Mouse (Mus musculus): ENCODE results near the gene Zfp950. TPM values are rescaled to one million over a fixed set of nuclear protein-coding genes. Genes with fewer than 3 reads are reported as not detected.
A peak's percentile ranks its signal among the peaks of the same experiment; 100 is the strongest.
"Not testable (repeated sequence)": the region's sequence is repeated elsewhere in the genome, so short reads cannot be mapped to it uniquely, and the experiment has no call there.

The Zfp950 gene
- 50.9 and 51.2 TPM in 2 replicates for polyA plus RNA-seq (2015; fragmentation: Nextera tagmentation; extraction: Ambion mirVana)

- ATAC-seq = peak; percentile 100
- WGBS = under 1% methylated on average over 18 of the region's 18 CpGs
- Histone ChIP-seq H3K9ac (peak within 1 kb of the TSS; percentile 85), H3K4me2 (peak within 1 kb of the TSS; percentile 76), H3K27me3 (no peaks in the 10 kb centered on the region), H3K4me3 (peak within 1 kb of the TSS; percentile 65), H3K4me1 (peaks cover 10% of the 10 kb centered on the region), H3K27ac (no peak within 1 kb of the TSS), H3K9me3 (replicated peaks) (no peaks in the 10 kb centered on the region), H3K36me3 (ENCODE audit: poor library complexity, severe bottlenecking) (no peaks in the 10 kb centered on the region)
These were observed at the start of gene Zfp950 for GRCm38 (mm10) chr19:61140342-61141206. Gene Zfp950 (minus strand): TSS chr19:61140840.

- peaks cover 16% of the 10 kb centered on the region for H3K9me3 ChIP-seq (replicated peaks)
- ATAC-seq; H3K27ac ChIP-seq; H3K9ac ChIP-seq; H3K36me3 ChIP-seq (ENCODE audit: poor library complexity, severe bottlenecking); H3K4me3 ChIP-seq; H3K4me2 ChIP-seq; H3K27me3 ChIP-seq; H3K4me1 ChIP-seq: not testable (repeated sequence)
- WGBS = 90% methylated on average over 2 of the region's 2 CpGs
These were observed 43.0 kb upstream of the Zfp950 start, which contains the start of gene Gm6020 for GRCm38 (mm10) chr19:61183590-61183989. Gene Gm6020 (plus strand): TSS chr19:61183890.

DNA sequence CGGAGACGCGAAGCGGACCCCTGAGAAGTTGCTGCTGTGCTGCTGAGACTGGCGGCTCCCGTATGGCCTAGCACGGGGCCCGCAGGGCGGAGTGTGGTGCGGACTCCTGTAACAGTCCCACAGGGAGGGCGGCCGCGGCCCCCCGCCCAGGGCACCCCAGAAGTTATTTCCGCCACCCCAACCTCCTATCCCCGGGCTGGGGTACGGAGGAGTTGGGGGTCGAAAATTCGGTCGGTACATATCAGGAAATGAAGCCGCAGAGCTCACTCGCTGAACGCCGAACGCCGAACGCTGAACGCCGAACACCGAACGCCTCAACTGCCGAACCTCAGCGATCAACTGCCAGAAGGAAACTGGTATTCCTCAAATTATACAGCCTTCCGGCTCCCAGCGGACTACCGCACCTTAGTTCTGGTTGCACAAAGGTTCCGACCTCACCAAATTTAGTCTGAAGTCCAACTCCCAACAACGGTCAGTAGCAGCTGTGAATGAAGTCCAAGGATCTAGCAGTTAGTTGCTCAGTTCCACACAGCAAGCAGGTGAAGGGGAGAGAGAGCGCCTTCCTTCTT is 35.2 kb upstream of the Zfp950 start, which contains the start of gene Gm7102:
Gene Gm7102, minus strand, starts transcription at position 554 of the 569 bp plus-strand sequence.
- Histone ChIP-seq H3K9ac (no peak within 1 kb of the TSS; the same call in 1 of the 2 replicates), H3K4me3 (peak within 1 kb of the TSS; percentile 26), H3K27me3 (no peaks in the 10 kb centered on the region), H3K9me3 (replicated peaks) (no peaks in the 10 kb centered on the region; the same call in 1 of the 2 replicates), H3K36me3 (ENCODE audit: poor library complexity, severe bottlenecking) (no peaks in the 10 kb centered on the region), H3K4me2 (peak within 1 kb of the TSS; percentile 50), H3K27ac (no peak within 1 kb of the TSS), H3K4me1 (no peaks in the 10 kb centered on the region)
- no peak for ATAC-seq
- 39% methylated on average over 39 of the region's 39 CpGs for WGBS

DNA sequence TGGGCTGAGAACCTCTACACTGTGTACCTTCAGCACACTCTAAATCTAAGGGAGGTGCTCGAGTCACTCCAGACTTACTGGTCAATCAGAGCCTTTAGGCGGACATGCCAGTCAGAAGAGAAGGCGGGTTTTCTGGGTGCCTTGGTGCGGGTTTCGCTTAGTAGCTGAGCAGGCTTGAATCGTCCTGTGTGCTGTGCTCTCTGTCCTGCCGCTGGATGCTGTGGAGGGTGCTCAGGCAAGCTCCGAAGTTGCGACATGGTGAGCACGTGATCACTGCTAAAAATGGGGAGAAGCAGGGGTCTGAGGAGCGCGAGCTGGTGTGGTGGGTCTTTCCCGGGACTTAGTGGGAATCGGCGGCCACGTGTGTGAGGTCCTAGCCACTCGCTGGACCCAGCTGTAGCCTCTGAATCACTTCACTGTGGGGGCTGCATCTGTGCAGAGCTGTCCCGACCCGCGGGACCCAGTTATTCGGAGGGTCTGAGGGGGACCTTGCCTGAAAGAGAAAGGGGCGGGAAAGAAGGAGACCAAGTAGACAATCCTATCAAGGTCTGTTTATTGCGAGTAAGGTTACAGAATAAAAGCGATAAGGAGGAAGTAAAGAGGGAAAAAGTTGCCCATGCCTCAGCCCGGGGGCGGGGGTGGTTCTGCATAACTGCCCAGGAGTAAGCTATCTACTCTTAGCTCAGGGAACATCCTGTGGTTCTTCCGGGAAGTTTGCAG is 11.2 kb upstream of the Zfp950 start:
- H3K4me3 ChIP-seq = peak overlapping the region; percentile 41
- H3K27ac ChIP-seq = no peak overlapping the region
- H3K4me1 ChIP-seq = peaks cover 9% of the 10 kb centered on the region; the same call in 1 of the 2 replicates
- H3K36me3 ChIP-seq (ENCODE audit: poor library complexity, severe bottlenecking) = no peaks in the 10 kb centered on the region
- H3K27me3 ChIP-seq = peaks cover 7% of the 10 kb centered on the region; the same call in 1 of the 2 replicates
- H3K4me2 ChIP-seq = peak overlapping the region; percentile 80
- no peaks in the 10 kb centered on the region for H3K9me3 ChIP-seq (replicated peaks)
- ATAC-seq = peak; percentile 74
- peak overlapping the region; percentile 58 for H3K9ac ChIP-seq
- WGBS = 6% methylated on average over 27 of the region's 27 CpGs

- Histone ChIP-seq H3K36me3 (ENCODE audit: poor library complexity, severe bottlenecking) (no peaks in the 10 kb centered on the region), H3K4me2 (peak overlapping the region; percentile 80), H3K4me1 (peaks cover 9% of the 10 kb centered on the region; the same call in 1 of the 2 replicates), H3K4me3 (peak overlapping the region; percentile 41), H3K9me3 (replicated peaks) (no peaks in the 10 kb centered on the region), H3K9ac (peak overlapping the region; percentile 58), H3K27ac (no peak overlapping the region), H3K27me3 (peaks cover 7% of the 10 kb centered on the region; the same call in 1 of the 2 replicates)
- 8% methylated on average over 8 of the region's 8 CpGs for WGBS
- ATAC-seq = peak; percentile 70
These were observed 10.7 kb upstream of the Zfp950 start for GRCm38 (mm10) chr19:61151372-61151700.

GRCm38 (mm10) chr19:61141299-61141698 is 659 bp upstream of the Zfp950 start:
- peak overlapping the region; percentile 76 for H3K4me2 ChIP-seq
- H3K9ac ChIP-seq = no peak overlapping the region; the same call in 1 of the 2 replicates
- no peaks in the 10 kb centered on the region for H3K27me3 ChIP-seq
- peak overlapping the region; percentile 65 for H3K4me3 ChIP-seq
- H3K9me3 ChIP-seq (replicated peaks) = no peaks in the 10 kb centered on the region
- H3K36me3 ChIP-seq (ENCODE audit: poor library complexity, severe bottlenecking) = no peaks in the 10 kb centered on the region
- 22% methylated on average over 4 of the region's 4 CpGs for WGBS
- no peak overlapping the region for H3K27ac ChIP-seq
- peaks cover 10% of the 10 kb centered on the region for H3K4me1 ChIP-seq
- no peak for ATAC-seq

DNA sequence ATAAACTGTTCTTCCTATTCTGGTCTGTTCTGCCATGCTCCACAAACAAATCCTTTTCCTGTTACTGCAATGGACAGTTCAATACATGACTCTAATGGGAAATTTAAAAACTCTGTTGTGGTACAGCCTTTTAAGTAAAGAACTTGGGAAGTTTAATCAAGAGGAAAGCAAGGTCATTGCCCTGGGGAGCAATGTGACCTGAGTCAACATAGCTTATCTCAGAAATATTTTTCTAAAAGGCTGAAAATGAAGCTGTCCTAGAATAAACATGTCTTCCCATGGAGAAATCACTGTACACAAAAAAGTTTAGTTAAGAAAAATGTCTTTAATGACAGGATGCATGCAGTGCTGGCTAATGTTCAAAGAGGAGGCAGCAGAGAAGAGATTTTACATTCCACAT is 2.0 kb downstream of the Zfp950 start:
- Histone ChIP-seq H3K36me3 (ENCODE audit: poor library complexity, severe bottlenecking) (peaks cover 4% of the 10 kb centered on the region; the same call in 1 of the 2 replicates), H3K27ac (no peak overlapping the region), H3K4me2 (no peak overlapping the region), H3K9me3 (replicated peaks) (no peaks in the 10 kb centered on the region), H3K9ac (no peak overlapping the region), H3K4me1 (peaks cover 10% of the 10 kb centered on the region), H3K27me3 (no peaks in the 10 kb centered on the region), H3K4me3 (no peak overlapping the region)
- ATAC-seq = no peak

GRCm38 (mm10) chr19:61131096-61131495 is 9.5 kb downstream of the Zfp950 start:
- peaks cover 4% of the 10 kb centered on the region; the same call in 1 of the 2 replicates for H3K9me3 ChIP-seq (replicated peaks)
- no peak overlapping the region for H3K4me2 ChIP-seq
- no peak overlapping the region for H3K9ac ChIP-seq
- peaks cover 22% of the 10 kb centered on the region for H3K36me3 ChIP-seq (ENCODE audit: poor library complexity, severe bottlenecking)
- ATAC-seq = no peak
- H3K27me3 ChIP-seq = no peaks in the 10 kb centered on the region
- H3K27ac ChIP-seq = no peak overlapping the region
- H3K4me1 ChIP-seq = no peaks in the 10 kb centered on the region
- WGBS = 90% methylated on average over 10 of the region's 10 CpGs
- no peak overlapping the region for H3K4me3 ChIP-seq

DNA sequence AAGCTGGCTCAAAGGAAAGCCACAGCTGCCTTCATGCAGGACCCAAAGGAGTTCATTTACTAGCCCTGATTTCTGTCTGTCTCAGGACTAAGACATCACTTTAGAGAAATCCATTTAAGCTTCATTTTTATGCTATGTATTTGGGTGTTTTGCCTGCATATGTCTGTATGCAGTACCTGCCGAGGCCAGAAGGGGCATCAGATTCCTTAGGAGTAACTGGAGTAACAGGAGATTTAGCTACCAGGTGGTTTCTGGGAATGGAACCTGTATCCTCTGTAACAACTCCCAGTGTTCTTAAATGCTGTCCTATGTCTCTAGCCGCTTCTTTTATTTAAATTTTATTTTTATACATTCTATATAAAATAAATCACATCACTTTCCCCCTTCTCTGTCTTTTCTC is 30.5 kb downstream of the Zfp950 start:
- Histone ChIP-seq H3K4me3 (no peak overlapping the region), H3K9me3 (replicated peaks) (peaks cover 13% of the 10 kb centered on the region; the same call in 1 of the 2 replicates), H3K27ac (no peak overlapping the region), H3K9ac (no peak overlapping the region), H3K4me1 (no peaks in the 10 kb centered on the region), H3K4me2 (no peak overlapping the region), H3K27me3 (no peaks in the 10 kb centered on the region), H3K36me3 (ENCODE audit: poor library complexity, severe bottlenecking) (0 out of 2 replicates have a peak, but pooled peaks cover 2% of the 10 kb centered on the region)
- WGBS = 60% methylated on average over 2 of the region's 2 CpGs
- ATAC-seq = no peak

- 24% methylated on average over 4 of the region's 4 CpGs for WGBS
- Histone ChIP-seq H3K4me1 (no peaks in the 10 kb centered on the region), H3K4me3 (no peak overlapping the region), H3K27ac (no peak overlapping the region), H3K9ac (no peak overlapping the region), H3K4me2 (no peak overlapping the region), H3K27me3 (no peaks in the 10 kb centered on the region), H3K36me3 (ENCODE audit: poor library complexity, severe bottlenecking) (0 out of 2 replicates have a peak, but pooled peaks cover 6% of the 10 kb centered on the region), H3K9me3 (replicated peaks) (no peaks in the 10 kb centered on the region)
- no peak for ATAC-seq
These were observed 42.9 kb downstream of the Zfp950 start for GRCm38 (mm10) chr19:61097764-61098163.

DNA sequence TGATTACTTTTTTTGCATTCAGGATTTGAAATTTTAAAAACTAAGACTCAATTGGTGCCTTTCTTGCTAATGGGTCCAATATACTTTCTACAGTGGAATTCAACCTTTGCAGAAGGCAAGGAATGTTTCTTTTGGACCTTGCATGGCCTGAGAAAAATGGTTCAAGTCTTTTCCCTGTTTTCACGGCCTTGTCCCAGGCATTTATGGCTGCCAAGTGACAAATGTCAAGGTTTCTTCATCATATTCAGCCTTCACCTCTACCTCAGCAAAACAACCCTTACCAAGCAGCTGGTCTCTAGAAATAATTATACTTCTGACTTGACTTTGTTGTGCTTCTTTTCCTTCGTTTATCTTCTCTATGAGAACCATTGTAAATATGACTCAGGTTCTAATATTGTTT is 43.9 kb downstream of the Zfp950 start:
- 88% methylated on average over 2 of the region's 2 CpGs for WGBS
- Histone ChIP-seq H3K36me3 (ENCODE audit: poor library complexity, severe bottlenecking) (0 out of 2 replicates have a peak, but pooled peaks cover 9% of the 10 kb centered on the region), H3K9me3 (replicated peaks) (no peaks in the 10 kb centered on the region), H3K27ac (no peak overlapping the region), H3K4me1 (no peaks in the 10 kb centered on the region), H3K9ac (no peak overlapping the region), H3K27me3 (no peaks in the 10 kb centered on the region), H3K4me3 (no peak overlapping the region), H3K4me2 (no peak overlapping the region)
- ATAC-seq = no peak

- Histone ChIP-seq H3K4me2 (no peak overlapping the region), H3K36me3 (ENCODE audit: poor library complexity, severe bottlenecking) (peaks cover 32% of the 10 kb centered on the region), H3K27ac (no peak overlapping the region), H3K4me3 (no peak overlapping the region), H3K4me1 (no peaks in the 10 kb centered on the region), H3K9me3 (replicated peaks) (no peaks in the 10 kb centered on the region), H3K9ac (no peak overlapping the region), H3K27me3 (no peaks in the 10 kb centered on the region)
- WGBS = 94% methylated on average over 4 of the region's 4 CpGs
- ATAC-seq = no peak
These were observed 50.1 kb downstream of the Zfp950 start for GRCm38 (mm10) chr19:61090541-61090940.

Data from forebrain, embryonic 13.5 days (tissue).